Mouse (Mus musculus): ENCODE measurements around the gene Fads1. TPM values are rescaled to one million over a fixed set of nuclear protein-coding genes. Genes with fewer than 3 reads are reported as not detected.

Gene Fads1
- polyA plus RNA-seq, 1 experiment = 3.7 TPM

GRCm38 (mm10) chr19:10185876-10186275 lies 3.2 kb downstream of the Fads1 start:
- Histone ChIP-seq H3K4me3 (replicated peaks) (no peak overlapping the region), H3K36me3 (ENCODE audit: control insufficient read depth) (peaks cover 73% of the 10 kb centered on the region), H3K9me3 (ENCODE audit: control insufficient read depth, low read length) (no peaks in the 10 kb centered on the region), H3K4me1 (ENCODE audit: control insufficient read depth) (peaks cover 53% of the 10 kb centered on the region), H3K27me3 (ENCODE audit: control insufficient read depth) (no peaks in the 10 kb centered on the region)
- no peak for TF ChIP-seq TAL1 (IDR thresholded peaks at IDR 0.05; ENCODE audit: low read length)
- no peak for TF ChIP-seq GATA1 (IDR thresholded peaks at IDR 0.05; ENCODE audit: low read length)

GRCm38 (mm10) chr19:10186569-10186968 lies 3.9 kb downstream of the Fads1 start:
- Histone ChIP-seq H3K4me3 (replicated peaks) (no peak overlapping the region), H3K27me3 (ENCODE audit: control insufficient read depth) (no peaks in the 10 kb centered on the region), H3K4me1 (ENCODE audit: control insufficient read depth) (peaks cover 53% of the 10 kb centered on the region), H3K36me3 (ENCODE audit: control insufficient read depth) (peaks cover 80% of the 10 kb centered on the region), H3K9me3 (ENCODE audit: control insufficient read depth, low read length) (no peaks in the 10 kb centered on the region)
- no peak for TF ChIP-seq GATA1 (IDR thresholded peaks at IDR 0.05; ENCODE audit: low read length)
- no peak for TF ChIP-seq TAL1 (IDR thresholded peaks at IDR 0.05; ENCODE audit: low read length)

GRCm38 (mm10) chr19:10188281-10188811 lies 5.7 kb downstream of the Fads1 start:
- H3K36me3 ChIP-seq (ENCODE audit: control insufficient read depth) = peaks cover 97% of the 10 kb centered on the region
- no peaks in the 10 kb centered on the region for H3K9me3 ChIP-seq (ENCODE audit: control insufficient read depth, low read length)
- H3K4me3 ChIP-seq (replicated peaks) = no peak overlapping the region
- no peak for TF ChIP-seq TAL1 (IDR thresholded peaks at IDR 0.05; ENCODE audit: low read length)
- TF ChIP-seq GATA1 (IDR thresholded peaks at IDR 0.05; ENCODE audit: low read length) = no peak
- peaks cover 44% of the 10 kb centered on the region for H3K4me1 ChIP-seq (ENCODE audit: control insufficient read depth)
- no peaks in the 10 kb centered on the region for H3K27me3 ChIP-seq (ENCODE audit: control insufficient read depth)

- H3K36me3 ChIP-seq (ENCODE audit: control insufficient read depth) = peaks cover 100% of the 10 kb centered on the region
- no peaks in the 10 kb centered on the region for H3K27me3 ChIP-seq (ENCODE audit: control insufficient read depth)
- no peak overlapping the region for H3K4me3 ChIP-seq (replicated peaks)
- H3K9me3 ChIP-seq (ENCODE audit: control insufficient read depth, low read length) = no peaks in the 10 kb centered on the region
- H3K4me1 ChIP-seq (ENCODE audit: control insufficient read depth) = peaks cover 37% of the 10 kb centered on the region
- no peak for TF ChIP-seq TAL1 (IDR thresholded peaks at IDR 0.05; ENCODE audit: low read length)
- no peak for TF ChIP-seq GATA1 (IDR thresholded peaks at IDR 0.05; ENCODE audit: low read length)
Measured at GRCm38 (mm10) chr19:10189022-10189421, 6.3 kb downstream of the Fads1 start.

GRCm38 (mm10) chr19:10189940-10190339 lies 7.3 kb downstream of the Fads1 start:
- no peak overlapping the region for H3K4me3 ChIP-seq (replicated peaks)
- peaks cover 28% of the 10 kb centered on the region for H3K4me1 ChIP-seq (ENCODE audit: control insufficient read depth)
- H3K27me3 ChIP-seq (ENCODE audit: control insufficient read depth) = no peaks in the 10 kb centered on the region

GRCm38 (mm10) chr19:10190796-10191195 lies 8.1 kb downstream of the Fads1 start:
- TF ChIP-seq GATA1 (IDR thresholded peaks at IDR 0.05; ENCODE audit: low read length) (no peak), TAL1 (IDR thresholded peaks at IDR 0.05; ENCODE audit: low read length) (no peak)
- H3K27me3 ChIP-seq (ENCODE audit: control insufficient read depth) = no peaks in the 10 kb centered on the region
- peaks cover 21% of the 10 kb centered on the region for H3K4me1 ChIP-seq (ENCODE audit: control insufficient read depth)
- H3K4me3 ChIP-seq (replicated peaks) = no peak overlapping the region
- no peaks in the 10 kb centered on the region for H3K9me3 ChIP-seq (ENCODE audit: control insufficient read depth, low read length)
- H3K36me3 ChIP-seq (ENCODE audit: control insufficient read depth) = peaks cover 100% of the 10 kb centered on the region

More at GRCm38 (mm10) chr19:10189940-10190339, 7.3 kb downstream of the Fads1 start:
- H3K9me3 ChIP-seq (ENCODE audit: control insufficient read depth, low read length) = no peaks in the 10 kb centered on the region
- no peak for TF ChIP-seq TAL1 (IDR thresholded peaks at IDR 0.05; ENCODE audit: low read length)
- TF ChIP-seq GATA1 (IDR thresholded peaks at IDR 0.05; ENCODE audit: low read length) = no peak
- H3K36me3 ChIP-seq (ENCODE audit: control insufficient read depth) = peaks cover 100% of the 10 kb centered on the region

GRCm38 (mm10) chr19:10191326-10191725 lies 8.6 kb downstream of the Fads1 start:
- Histone ChIP-seq H3K36me3 (ENCODE audit: control insufficient read depth) (peaks cover 100% of the 10 kb centered on the region), H3K4me3 (replicated peaks) (no peak overlapping the region), H3K4me1 (ENCODE audit: control insufficient read depth) (peaks cover 16% of the 10 kb centered on the region), H3K27me3 (ENCODE audit: control insufficient read depth) (no peaks in the 10 kb centered on the region), H3K9me3 (ENCODE audit: control insufficient read depth, low read length) (no peaks in the 10 kb centered on the region)
- TF ChIP-seq GATA1 (IDR thresholded peaks at IDR 0.05; ENCODE audit: low read length) = no peak
- no peak for TF ChIP-seq TAL1 (IDR thresholded peaks at IDR 0.05; ENCODE audit: low read length)

- Histone ChIP-seq H3K4me3 (replicated peaks) (no peak overlapping the region), H3K9me3 (ENCODE audit: control insufficient read depth, low read length) (no peaks in the 10 kb centered on the region), H3K27me3 (ENCODE audit: control insufficient read depth) (no peaks in the 10 kb centered on the region), H3K36me3 (ENCODE audit: control insufficient read depth) (peaks cover 100% of the 10 kb centered on the region), H3K4me1 (ENCODE audit: control insufficient read depth) (peaks cover 19% of the 10 kb centered on the region)
- no peak for TF ChIP-seq GATA1 (IDR thresholded peaks at IDR 0.05; ENCODE audit: low read length)
- no peak for TF ChIP-seq TAL1 (IDR thresholded peaks at IDR 0.05; ENCODE audit: low read length)
Measured at GRCm38 (mm10) chr19:10194337-10194736, 11.6 kb downstream of the Fads1 start.

- H3K4me3 ChIP-seq (replicated peaks) = no peak overlapping the region
- no peaks in the 10 kb centered on the region for H3K9me3 ChIP-seq (ENCODE audit: control insufficient read depth, low read length)
- no peaks in the 10 kb centered on the region; the same call in 1 of the 2 replicates for H3K27me3 ChIP-seq (ENCODE audit: control insufficient read depth)
- H3K36me3 ChIP-seq (ENCODE audit: control insufficient read depth) = peaks cover 100% of the 10 kb centered on the region
- no peak for TF ChIP-seq TAL1 (IDR thresholded peaks at IDR 0.05; ENCODE audit: low read length)
- TF ChIP-seq GATA1 (IDR thresholded peaks at IDR 0.05; ENCODE audit: low read length) = no peak
- H3K4me1 ChIP-seq (ENCODE audit: control insufficient read depth) = peaks cover 28% of the 10 kb centered on the region
Measured at GRCm38 (mm10) chr19:10195252-10195651, 12.6 kb downstream of the Fads1 start.

GRCm38 (mm10) chr19:10197130-10197529 lies 14.4 kb downstream of the Fads1 start:
- Histone ChIP-seq H3K9me3 (ENCODE audit: control insufficient read depth, low read length) (no peaks in the 10 kb centered on the region), H3K36me3 (ENCODE audit: control insufficient read depth) (peaks cover 100% of the 10 kb centered on the region), H3K27me3 (ENCODE audit: control insufficient read depth) (peaks cover 2% of the 10 kb centered on the region; the same call in 1 of the 2 replicates), H3K4me1 (ENCODE audit: control insufficient read depth) (peaks cover 38% of the 10 kb centered on the region), H3K4me3 (replicated peaks) (no peak overlapping the region)
- TF ChIP-seq GATA1 (IDR thresholded peaks at IDR 0.05; ENCODE audit: low read length) (no peak), TAL1 (IDR thresholded peaks at IDR 0.05; ENCODE audit: low read length) (no peak)
